Mouse (Mus musculus) heart, postnatal 4 days (tissue): ENCODE measurements around the gene Ranbp1. TPM values are rescaled to one million over a fixed set of nuclear protein-coding genes. Genes with fewer than 3 reads are reported as not detected.
A peak's percentile ranks its signal among the peaks of the same experiment; 100 is the strongest.

Experiments used
- DNase-seq: peaks from one replicate; pipeline ENCODE4 v3.0.0; 2021
- total RNA-seq, 2 experiments: library from RNA; stranded (reverse); gene quantifications; 2 replicates each; pipeline ENCODE4 v1.2.3; 2021

Gene Ranbp1
- total RNA-seq, 2 experiments from 2014 or later = 130 to 137 TPM

GRCm38 (mm10) chr16:18234671-18235388, 13.7 kb downstream of the Ranbp1 start, which contains the start of gene Zdhhc8:
Gene Zdhhc8 (minus strand): TSS chr16:18235136.
- DNase-seq = peak; percentile 83

GRCm38 (mm10) chr16:18233919-18234670, 14.4 kb downstream of the Ranbp1 start:
- DNase-seq = no peak

GRCm38 (mm10) chr16:18233451-18233850, 15.1 kb downstream of the Ranbp1 start:
- DNase-seq = no peak

GRCm38 (mm10) chr16:18231451-18231850, 17.1 kb downstream of the Ranbp1 start:
- no peak for DNase-seq

GRCm38 (mm10) chr16:18231047-18231446, 17.5 kb downstream of the Ranbp1 start:
- DNase-seq = no peak

GRCm38 (mm10) chr16:18230617-18231016, 17.9 kb downstream of the Ranbp1 start:
- no peak for DNase-seq

- DNase-seq = peak; percentile 78
Measured at GRCm38 (mm10) chr16:18229622-18230021, 18.9 kb downstream of the Ranbp1 start.

GRCm38 (mm10) chr16:18228856-18229255, 19.7 kb downstream of the Ranbp1 start:
- DNase-seq = no peak

GRCm38 (mm10) chr16:18227897-18228422, 20.6 kb downstream of the Ranbp1 start:
- no peak for DNase-seq

- DNase-seq = no peak
Measured at GRCm38 (mm10) chr16:18227187-18227586, 21.3 kb downstream of the Ranbp1 start.

GRCm38 (mm10) chr16:18222188-18222587, 26.3 kb downstream of the Ranbp1 start:
- DNase-seq = no peak

GRCm38 (mm10) chr16:18221543-18221898, 27.0 kb downstream of the Ranbp1 start:
- no peak for DNase-seq

GRCm38 (mm10) chr16:18220856-18221542, 27.5 kb downstream of the Ranbp1 start:
- no peak for DNase-seq

GRCm38 (mm10) chr16:18220001-18220400, 28.5 kb downstream of the Ranbp1 start:
- DNase-seq = peak; percentile 51

- DNase-seq = no peak
Measured at GRCm38 (mm10) chr16:18218580-18218996, 29.9 kb downstream of the Ranbp1 start.

GRCm38 (mm10) chr16:18217579-18217978, 31.0 kb downstream of the Ranbp1 start, which contains the start of gene Ccdc188:
Gene Ccdc188 (plus strand): TSS chr16:18217879.
- no peak for DNase-seq

- no peak for DNase-seq
Measured at GRCm38 (mm10) chr16:18214858-18215257, 33.7 kb downstream of the Ranbp1 start.

- DNase-seq = no peak
Measured at GRCm38 (mm10) chr16:18213689-18214088, 34.8 kb downstream of the Ranbp1 start.

- DNase-seq = peak; percentile 97
Measured at GRCm38 (mm10) chr16:18211417-18212171, 36.9 kb downstream of the Ranbp1 start.

GRCm38 (mm10) chr16:18210701-18211416, 37.7 kb downstream of the Ranbp1 start:
- peak; percentile 85 for DNase-seq

GRCm38 (mm10) chr16:18203430-18204091, 45.0 kb downstream of the Ranbp1 start:
- no peak for DNase-seq
